Mouse (Mus musculus): ENCODE data around the gene Car6. TPM values are rescaled to one million over a fixed set of nuclear protein-coding genes. Genes with fewer than 3 reads are reported as not detected.

The Car6 gene
- polyA plus RNA-seq, 1 experiment from 2014 or later = not detected

GRCm38 (mm10) chr4:150231871-150232270 lies 30.7 kb upstream of the Car6 start:
- Histone ChIP-seq H3K4me2 (ENCODE audit: low read length) (no peak overlapping the region), H3K27ac (ENCODE audit: low read length) (no peak overlapping the region), H3K9ac (replicated peaks; ENCODE audit: low read depth, low read length) (no peak overlapping the region), H3K9me3 (ENCODE audit: control insufficient read depth, low read length) (no peaks in the 10 kb centered on the region), H3K27me3 (replicated peaks; ENCODE audit: control insufficient read depth, insufficient read depth, low read length) (no peaks in the 10 kb centered on the region), H3K4me3 (replicated peaks; ENCODE audit: low read length) (no peak overlapping the region), H3K4me1 (replicated peaks; ENCODE audit: control insufficient read depth, insufficient read depth, low read length) (peaks cover 19% of the 10 kb centered on the region), H3K36me3 (ENCODE audit: control insufficient read depth, insufficient read depth) (no peaks in the 10 kb centered on the region)
- WGBS = 56% methylated on average over 8 of the region's 8 CpGs
- no peak for ATAC-seq

- peaks cover 20% of the 10 kb centered on the region for H3K4me1 ChIP-seq (replicated peaks; ENCODE audit: control insufficient read depth, insufficient read depth, low read length)
- H3K9ac ChIP-seq (replicated peaks; ENCODE audit: low read depth, low read length) = no peak overlapping the region
Observed at GRCm38 (mm10) chr4:150230460-150231407, 29.6 kb upstream of the Car6 start.

GRCm38 (mm10) chr4:150229747-150230390 lies 28.7 kb upstream of the Car6 start:
- Histone ChIP-seq H3K36me3 (ENCODE audit: control insufficient read depth, insufficient read depth) (no peaks in the 10 kb centered on the region), H3K4me1 (replicated peaks; ENCODE audit: control insufficient read depth, insufficient read depth, low read length) (peaks cover 20% of the 10 kb centered on the region), H3K4me2 (ENCODE audit: low read length) (no peak overlapping the region), H3K27me3 (replicated peaks; ENCODE audit: control insufficient read depth, insufficient read depth, low read length) (no peaks in the 10 kb centered on the region), H3K27ac (ENCODE audit: low read length) (no peak overlapping the region), H3K9ac (replicated peaks; ENCODE audit: low read depth, low read length) (no peak overlapping the region), H3K9me3 (ENCODE audit: control insufficient read depth, low read length) (no peaks in the 10 kb centered on the region), H3K4me3 (replicated peaks; ENCODE audit: low read length) (no peak overlapping the region)
- ATAC-seq = no peak
- 45% methylated on average over 8 of the region's 15 CpGs for WGBS

More at GRCm38 (mm10) chr4:150230460-150231407, 29.6 kb upstream of the Car6 start:
- Histone ChIP-seq H3K27me3 (replicated peaks; ENCODE audit: control insufficient read depth, insufficient read depth, low read length) (no peaks in the 10 kb centered on the region), H3K4me3 (replicated peaks; ENCODE audit: low read length) (no peak overlapping the region), H3K4me2 (ENCODE audit: low read length) (no peak overlapping the region), H3K36me3 (ENCODE audit: control insufficient read depth, insufficient read depth) (no peaks in the 10 kb centered on the region), H3K9me3 (ENCODE audit: control insufficient read depth, low read length) (no peaks in the 10 kb centered on the region), H3K27ac (ENCODE audit: low read length) (no peak overlapping the region)
- no peak for ATAC-seq
- WGBS = 15% methylated on average over 21 of the region's 21 CpGs

GRCm38 (mm10) chr4:150228581-150229348 lies 27.6 kb upstream of the Car6 start:
- Histone ChIP-seq H3K4me2 (ENCODE audit: low read length) (no peak overlapping the region), H3K27ac (ENCODE audit: low read length) (no peak overlapping the region), H3K9ac (replicated peaks; ENCODE audit: low read depth, low read length) (no peak overlapping the region), H3K27me3 (replicated peaks; ENCODE audit: control insufficient read depth, insufficient read depth, low read length) (no peaks in the 10 kb centered on the region), H3K36me3 (ENCODE audit: control insufficient read depth, insufficient read depth) (no peaks in the 10 kb centered on the region), H3K9me3 (ENCODE audit: control insufficient read depth, low read length) (no peaks in the 10 kb centered on the region), H3K4me1 (replicated peaks; ENCODE audit: control insufficient read depth, insufficient read depth, low read length) (peaks cover 19% of the 10 kb centered on the region), H3K4me3 (replicated peaks; ENCODE audit: low read length) (no peak overlapping the region)
- ATAC-seq = no peak
- 53% methylated on average over 7 of the region's 7 CpGs for WGBS

- H3K4me1 ChIP-seq (replicated peaks; ENCODE audit: control insufficient read depth, insufficient read depth, low read length) = peaks cover 19% of the 10 kb centered on the region
- WGBS = 38% methylated on average over 7 of the region's 7 CpGs
- H3K9me3 ChIP-seq (ENCODE audit: control insufficient read depth, low read length) = no peaks in the 10 kb centered on the region
- H3K27ac ChIP-seq (ENCODE audit: low read length) = peak overlapping the region; percentile 62
- H3K9ac ChIP-seq (replicated peaks; ENCODE audit: low read depth, low read length) = no peak overlapping the region
- H3K36me3 ChIP-seq (ENCODE audit: control insufficient read depth, insufficient read depth) = no peaks in the 10 kb centered on the region
- peak; percentile 90 for ATAC-seq
- no peak overlapping the region for H3K4me3 ChIP-seq (replicated peaks; ENCODE audit: low read length)
- H3K27me3 ChIP-seq (replicated peaks; ENCODE audit: control insufficient read depth, insufficient read depth, low read length) = no peaks in the 10 kb centered on the region
- no peak overlapping the region for H3K4me2 ChIP-seq (ENCODE audit: low read length)
Observed at GRCm38 (mm10) chr4:150226818-150227688, 25.9 kb upstream of the Car6 start.

GRCm38 (mm10) chr4:150225700-150226099 lies 24.6 kb upstream of the Car6 start:
- Histone ChIP-seq H3K4me1 (replicated peaks; ENCODE audit: control insufficient read depth, insufficient read depth, low read length) (peaks cover 15% of the 10 kb centered on the region), H3K36me3 (ENCODE audit: control insufficient read depth, insufficient read depth) (no peaks in the 10 kb centered on the region), H3K27ac (ENCODE audit: low read length) (no peak overlapping the region), H3K4me3 (replicated peaks; ENCODE audit: low read length) (no peak overlapping the region), H3K4me2 (ENCODE audit: low read length) (no peak overlapping the region), H3K27me3 (replicated peaks; ENCODE audit: control insufficient read depth, insufficient read depth, low read length) (no peaks in the 10 kb centered on the region), H3K9me3 (ENCODE audit: control insufficient read depth, low read length) (no peaks in the 10 kb centered on the region), H3K9ac (replicated peaks; ENCODE audit: low read depth, low read length) (no peak overlapping the region)
- 41% methylated on average over 1 of the region's 1 CpGs for WGBS
- ATAC-seq = no peak

- no peak for ATAC-seq
Observed at GRCm38 (mm10) chr4:150223830-150224229, 22.7 kb upstream of the Car6 start.

GRCm38 (mm10) chr4:150221017-150221640 lies 20.0 kb upstream of the Car6 start:
- Histone ChIP-seq H3K4me1 (replicated peaks; ENCODE audit: control insufficient read depth, insufficient read depth, low read length) (peaks cover 2% of the 10 kb centered on the region; the same call in 1 of the 2 replicates), H3K27me3 (replicated peaks; ENCODE audit: control insufficient read depth, insufficient read depth, low read length) (no peaks in the 10 kb centered on the region), H3K9me3 (ENCODE audit: control insufficient read depth, low read length) (no peaks in the 10 kb centered on the region), H3K9ac (replicated peaks; ENCODE audit: low read depth, low read length) (no peak overlapping the region), H3K36me3 (ENCODE audit: control insufficient read depth, insufficient read depth) (no peaks in the 10 kb centered on the region), H3K27ac (ENCODE audit: low read length) (no peak overlapping the region), H3K4me2 (ENCODE audit: low read length) (no peak overlapping the region; the same call in 1 of the 2 replicates), H3K4me3 (replicated peaks; ENCODE audit: low read length) (no peak overlapping the region)
- ATAC-seq = no peak
- WGBS = 48% methylated on average over 10 of the region's 10 CpGs

More at GRCm38 (mm10) chr4:150223830-150224229, 22.7 kb upstream of the Car6 start:
- H3K4me2 ChIP-seq (ENCODE audit: low read length) = no peak overlapping the region
- no peaks in the 10 kb centered on the region for H3K36me3 ChIP-seq (ENCODE audit: control insufficient read depth, insufficient read depth)
- H3K4me3 ChIP-seq (replicated peaks; ENCODE audit: low read length) = no peak overlapping the region
- no peak overlapping the region for H3K9ac ChIP-seq (replicated peaks; ENCODE audit: low read depth, low read length)
- peaks cover 12% of the 10 kb centered on the region for H3K4me1 ChIP-seq (replicated peaks; ENCODE audit: control insufficient read depth, insufficient read depth, low read length)
- no peaks in the 10 kb centered on the region for H3K9me3 ChIP-seq (ENCODE audit: control insufficient read depth, low read length)
- no peaks in the 10 kb centered on the region for H3K27me3 ChIP-seq (replicated peaks; ENCODE audit: control insufficient read depth, insufficient read depth, low read length)
- WGBS = 88% methylated on average over 4 of the region's 4 CpGs
- no peak overlapping the region for H3K27ac ChIP-seq (ENCODE audit: low read length)
